Mouse (Mus musculus) thymus, postnatal 36 days (tissue): ENCODE measurements around the gene 3110001I22Rik.
"Not testable (repeated sequence)": the region's sequence is repeated elsewhere in the genome, so short reads cannot be mapped to it uniquely, and the experiment has no call there.

Source experiments
- DNase-seq, 2 experiments: peaks; one replicate each; pipeline ENCODE4 v3.0.0; 2022; ENCODE audit warnings: mixed read lengths in 2 of 2

Gene 3110001I22Rik

GRCm38 (mm10) chr16:13671685-13672385 lies at the start of gene 3110001I22Rik, which contains the start of gene Bfar:
Gene 3110001I22Rik, plus strand, starts transcription at chr16:13671929.
Gene Bfar, plus strand, starts transcription at chr16:13671858.
- peak; percentile 86 to 92 for DNase-seq

- DNase-seq = no peak
These were observed 43.4 kb upstream of the 3110001I22Rik start for GRCm38 (mm10) chr16:13628345-13628744.

GRCm38 (mm10) chr16:13638198-13638597 lies 33.5 kb upstream of the 3110001I22Rik start:
- DNase-seq = not testable (repeated sequence)

- DNase-seq = no peak
These were observed 32.2 kb upstream of the 3110001I22Rik start for GRCm38 (mm10) chr16:13639508-13639907.

- DNase-seq = peak; percentile 24 to 34
These were observed 31.7 kb upstream of the 3110001I22Rik start for GRCm38 (mm10) chr16:13640064-13640463.

GRCm38 (mm10) chr16:13644474-13644873 lies 27.3 kb upstream of the 3110001I22Rik start:
- no peak for DNase-seq

- DNase-seq = no peak
These were observed 25.8 kb upstream of the 3110001I22Rik start for GRCm38 (mm10) chr16:13645930-13646329.

GRCm38 (mm10) chr16:13658886-13659285 lies 12.8 kb upstream of the 3110001I22Rik start:
- no peak for DNase-seq

- no peak for DNase-seq
These were observed 11.0 kb upstream of the 3110001I22Rik start for GRCm38 (mm10) chr16:13660736-13661135.

- peak; percentile 94 to 95 for DNase-seq
These were observed 3.8 kb upstream of the 3110001I22Rik start, which contains the start of gene Parn for GRCm38 (mm10) chr16:13667878-13668343. Gene Parn, minus strand, starts transcription at chr16:13668170.

GRCm38 (mm10) chr16:13668402-13669108 lies 3.2 kb upstream of the 3110001I22Rik start:
- DNase-seq = no peak

- DNase-seq = no peak
These were observed 2.4 kb upstream of the 3110001I22Rik start for GRCm38 (mm10) chr16:13669282-13669681.

GRCm38 (mm10) chr16:13670896-13671295 lies 833 bp upstream of the 3110001I22Rik start:
- not testable (repeated sequence) for DNase-seq

GRCm38 (mm10) chr16:13672386-13672898 lies 713 bp downstream of the 3110001I22Rik start:
- DNase-seq = peak; percentile 54 to 68

- no peak for DNase-seq
These were observed 1.4 kb downstream of the 3110001I22Rik start for GRCm38 (mm10) chr16:13673114-13673513.

- DNase-seq = no peak
These were observed 2.8 kb downstream of the 3110001I22Rik start for GRCm38 (mm10) chr16:13674511-13674910.

GRCm38 (mm10) chr16:13678601-13679319 lies 7.0 kb downstream of the 3110001I22Rik start:
- no peak for DNase-seq

- DNase-seq = no peak
These were observed 27.3 kb downstream of the 3110001I22Rik start for GRCm38 (mm10) chr16:13698998-13699397.

- no peak for DNase-seq
These were observed 30.5 kb downstream of the 3110001I22Rik start for GRCm38 (mm10) chr16:13702184-13702583.

- DNase-seq = no peak
These were observed 32.9 kb downstream of the 3110001I22Rik start for GRCm38 (mm10) chr16:13704676-13705075.

GRCm38 (mm10) chr16:13714910-13715309 lies 43.2 kb downstream of the 3110001I22Rik start:
- DNase-seq = no peak

GRCm38 (mm10) chr16:13716821-13717553 lies 45.3 kb downstream of the 3110001I22Rik start:
- no peak for DNase-seq
